Mouse (Mus musculus): ENCODE results near the gene Pgam5. TPM values are rescaled to one million over a fixed set of nuclear protein-coding genes. Genes with fewer than 3 reads are reported as not detected.

Gene Pgam5
- polyA plus RNA-seq, 1 experiment from 2014 or later = 25.7 TPM

GRCm38 (mm10) chr5:110281984-110282383, 12.3 kb upstream of the Pgam5 start:
- no peak overlapping the region for H3K4me3 ChIP-seq (replicated peaks)
- no peaks in the 10 kb centered on the region for H3K9me3 ChIP-seq (replicated peaks)
- no peak overlapping the region for H3K27ac ChIP-seq (replicated peaks)
- peaks cover 7% of the 10 kb centered on the region; the same call in 1 of the 2 replicates for H3K36me3 ChIP-seq (replicated peaks)
- no peak overlapping the region for H3K9ac ChIP-seq
- H3K27me3 ChIP-seq = no peaks in the 10 kb centered on the region
- WGBS (ENCODE audit: insufficient replicate concordance) = 72% methylated on average over 2 of the region's 2 CpGs
- no peak overlapping the region for H3K4me2 ChIP-seq
- peaks cover 29% of the 10 kb centered on the region for H3K4me1 ChIP-seq (replicated peaks)
- ATAC-seq (ENCODE audit: insufficient read depth) = no peak

- Histone ChIP-seq H3K36me3 (replicated peaks) (peaks cover 4% of the 10 kb centered on the region; the same call in 1 of the 2 replicates), H3K4me3 (replicated peaks) (no peak overlapping the region), H3K27ac (replicated peaks) (no peak overlapping the region), H3K9me3 (replicated peaks) (no peaks in the 10 kb centered on the region), H3K9ac (no peak overlapping the region), H3K4me1 (replicated peaks) (peaks cover 20% of the 10 kb centered on the region), H3K4me2 (no peak overlapping the region), H3K27me3 (no peaks in the 10 kb centered on the region)
- WGBS (ENCODE audit: insufficient replicate concordance) = 76% methylated on average over 1 of the region's 1 CpGs
- peak; percentile 53 for ATAC-seq (ENCODE audit: insufficient read depth)
Measured at GRCm38 (mm10) chr5:110276910-110277309, 7.2 kb upstream of the Pgam5 start.

GRCm38 (mm10) chr5:110276391-110276790, 6.7 kb upstream of the Pgam5 start:
- Histone ChIP-seq H3K4me2 (no peak overlapping the region), H3K9ac (no peak overlapping the region), H3K9me3 (replicated peaks) (no peaks in the 10 kb centered on the region), H3K27me3 (no peaks in the 10 kb centered on the region), H3K27ac (replicated peaks) (no peak overlapping the region), H3K36me3 (replicated peaks) (peaks cover 4% of the 10 kb centered on the region; the same call in 1 of the 2 replicates), H3K4me1 (replicated peaks) (peaks cover 20% of the 10 kb centered on the region), H3K4me3 (replicated peaks) (no peak overlapping the region)
- no peak for ATAC-seq (ENCODE audit: insufficient read depth)
- 78% methylated on average over 2 of the region's 2 CpGs for WGBS (ENCODE audit: insufficient replicate concordance)

GRCm38 (mm10) chr5:110274846-110275245, 5.1 kb upstream of the Pgam5 start:
- peaks cover 20% of the 10 kb centered on the region for H3K4me1 ChIP-seq (replicated peaks)
- H3K9ac ChIP-seq = no peak overlapping the region
- peaks cover 4% of the 10 kb centered on the region; the same call in 1 of the 2 replicates for H3K36me3 ChIP-seq (replicated peaks)
- no peak overlapping the region for H3K4me3 ChIP-seq (replicated peaks)
- WGBS (ENCODE audit: insufficient replicate concordance) = 67% methylated on average over 2 of the region's 2 CpGs
- no peak for ATAC-seq (ENCODE audit: insufficient read depth)
- no peak overlapping the region for H3K27ac ChIP-seq (replicated peaks)
- no peaks in the 10 kb centered on the region for H3K27me3 ChIP-seq
- H3K9me3 ChIP-seq (replicated peaks) = no peaks in the 10 kb centered on the region
- H3K4me2 ChIP-seq = no peak overlapping the region

- Histone ChIP-seq H3K4me3 (replicated peaks) (no peak overlapping the region), H3K36me3 (replicated peaks) (peaks cover 4% of the 10 kb centered on the region; the same call in 1 of the 2 replicates), H3K9me3 (replicated peaks) (no peaks in the 10 kb centered on the region), H3K27ac (replicated peaks) (no peak overlapping the region), H3K9ac (no peak overlapping the region), H3K27me3 (no peaks in the 10 kb centered on the region), H3K4me2 (no peak overlapping the region), H3K4me1 (replicated peaks) (peaks cover 21% of the 10 kb centered on the region)
- peak; percentile 16; the same call in 1 of the 2 replicates for ATAC-seq (ENCODE audit: insufficient read depth)
- 64% methylated on average over 4 of the region's 4 CpGs for WGBS (ENCODE audit: insufficient replicate concordance)
Measured at GRCm38 (mm10) chr5:110274147-110274546, 4.4 kb upstream of the Pgam5 start.

GRCm38 (mm10) chr5:110270242-110270641, 529 bp upstream of the Pgam5 start:
- WGBS (ENCODE audit: insufficient replicate concordance) = 86% methylated on average over 6 of the region's 6 CpGs
- H3K4me3 ChIP-seq (replicated peaks) = no peak overlapping the region; the same call in 1 of the 2 replicates
- H3K27ac ChIP-seq (replicated peaks) = no peak overlapping the region
- no peak overlapping the region for H3K9ac ChIP-seq
- ATAC-seq (ENCODE audit: insufficient read depth) = no peak
- H3K9me3 ChIP-seq (replicated peaks) = no peaks in the 10 kb centered on the region
- no peaks in the 10 kb centered on the region for H3K27me3 ChIP-seq
- no peak overlapping the region for H3K4me2 ChIP-seq
- peaks cover 40% of the 10 kb centered on the region for H3K4me1 ChIP-seq (replicated peaks)
- H3K36me3 ChIP-seq (replicated peaks) = peaks cover 21% of the 10 kb centered on the region

- H3K9ac ChIP-seq = no peak overlapping the region
- H3K27me3 ChIP-seq = no peaks in the 10 kb centered on the region
- no peak for ATAC-seq (ENCODE audit: insufficient read depth)
- no peak overlapping the region for H3K27ac ChIP-seq (replicated peaks)
- WGBS (ENCODE audit: insufficient replicate concordance) = 77% methylated on average over 4 of the region's 4 CpGs
- H3K4me2 ChIP-seq = no peak overlapping the region
- H3K4me3 ChIP-seq (replicated peaks) = no peak overlapping the region
- H3K9me3 ChIP-seq (replicated peaks) = no peaks in the 10 kb centered on the region
- H3K36me3 ChIP-seq (replicated peaks) = peaks cover 42% of the 10 kb centered on the region
- H3K4me1 ChIP-seq (replicated peaks) = peaks cover 28% of the 10 kb centered on the region
Measured at GRCm38 (mm10) chr5:110266941-110267340, 2.8 kb downstream of the Pgam5 start.

- H3K27me3 ChIP-seq = no peaks in the 10 kb centered on the region
- H3K36me3 ChIP-seq (replicated peaks) = peaks cover 92% of the 10 kb centered on the region
- H3K4me1 ChIP-seq (replicated peaks) = no peaks in the 10 kb centered on the region
- no peak overlapping the region for H3K9ac ChIP-seq
- H3K27ac ChIP-seq (replicated peaks) = no peak overlapping the region; the same call in 1 of the 2 replicates
- H3K9me3 ChIP-seq (replicated peaks) = no peaks in the 10 kb centered on the region
- ATAC-seq (ENCODE audit: insufficient read depth) = no peak
- H3K4me2 ChIP-seq = no peak overlapping the region
- H3K4me3 ChIP-seq (replicated peaks) = no peak overlapping the region
- 68% methylated on average over 2 of the region's 2 CpGs for WGBS (ENCODE audit: insufficient replicate concordance)
Measured at GRCm38 (mm10) chr5:110244091-110244490, 25.6 kb downstream of the Pgam5 start.

- peak overlapping the region; percentile 87 for H3K4me2 ChIP-seq
- no peak for ATAC-seq (ENCODE audit: insufficient read depth)
- 41% methylated on average over 6 of the region's 6 CpGs for WGBS (ENCODE audit: insufficient replicate concordance)
- H3K27ac ChIP-seq (replicated peaks) = peak overlapping the region; percentile 29; the same call in 1 of the 2 replicates
- H3K4me3 ChIP-seq (replicated peaks) = peak overlapping the region; percentile 91
- no peak overlapping the region for H3K9ac ChIP-seq
- no peaks in the 10 kb centered on the region for H3K9me3 ChIP-seq (replicated peaks)
- peaks cover 25% of the 10 kb centered on the region for H3K4me1 ChIP-seq (replicated peaks)
- no peaks in the 10 kb centered on the region for H3K27me3 ChIP-seq
- peaks cover 35% of the 10 kb centered on the region for H3K36me3 ChIP-seq (replicated peaks)
Measured at GRCm38 (mm10) chr5:110232346-110232745, 37.4 kb downstream of the Pgam5 start.

- peak overlapping the region; percentile 93 for H3K9ac ChIP-seq
- 32% methylated on average over 13 of the region's 13 CpGs for WGBS (ENCODE audit: insufficient replicate concordance)
- H3K4me1 ChIP-seq (replicated peaks) = peaks cover 25% of the 10 kb centered on the region
- peak overlapping the region; percentile 99 for H3K27ac ChIP-seq (replicated peaks)
- H3K27me3 ChIP-seq = no peaks in the 10 kb centered on the region
- peak overlapping the region; percentile 87 for H3K4me2 ChIP-seq
- peaks cover 28% of the 10 kb centered on the region for H3K36me3 ChIP-seq (replicated peaks)
- no peaks in the 10 kb centered on the region for H3K9me3 ChIP-seq (replicated peaks)
- H3K4me3 ChIP-seq (replicated peaks) = peak overlapping the region; percentile 91
- no peak for ATAC-seq (ENCODE audit: insufficient read depth)
Measured at GRCm38 (mm10) chr5:110231638-110232037, 38.1 kb downstream of the Pgam5 start.

GRCm38 (mm10) chr5:110230780-110231461, 38.8 kb downstream of the Pgam5 start, which contains the start of gene Ankle2:
Ankle2 (plus strand) TSS chr5:110231004.
- H3K9me3 ChIP-seq (replicated peaks) = no peaks in the 10 kb centered on the region
- H3K4me1 ChIP-seq (replicated peaks) = peaks cover 25% of the 10 kb centered on the region
- H3K9ac ChIP-seq = peak within 1 kb of the TSS; percentile 93
- peak within 1 kb of the TSS; percentile 87 for H3K4me2 ChIP-seq
- H3K36me3 ChIP-seq (replicated peaks) = peaks cover 21% of the 10 kb centered on the region
- peak within 1 kb of the TSS; percentile 91 for H3K4me3 ChIP-seq (replicated peaks)
- WGBS (ENCODE audit: insufficient replicate concordance) = under 1% methylated on average over 81 of the region's 81 CpGs
- ATAC-seq (ENCODE audit: insufficient read depth) = peak; percentile 97
- no peaks in the 10 kb centered on the region for H3K27me3 ChIP-seq
- H3K27ac ChIP-seq (replicated peaks) = peak within 1 kb of the TSS; percentile 99
